Mouse (Mus musculus) hindlimb bud, embryonic 11.5 days (tissue): ENCODE data around the gene Morc4.

Experiments used
- DNase-seq: peaks from one replicate; pipeline ENCODE4 v3.0.0-alpha.2; 2012; ENCODE audit warnings: low read depth, low spot score; ENCODE audit errors: extremely low spot score

Gene Morc4

DNA sequence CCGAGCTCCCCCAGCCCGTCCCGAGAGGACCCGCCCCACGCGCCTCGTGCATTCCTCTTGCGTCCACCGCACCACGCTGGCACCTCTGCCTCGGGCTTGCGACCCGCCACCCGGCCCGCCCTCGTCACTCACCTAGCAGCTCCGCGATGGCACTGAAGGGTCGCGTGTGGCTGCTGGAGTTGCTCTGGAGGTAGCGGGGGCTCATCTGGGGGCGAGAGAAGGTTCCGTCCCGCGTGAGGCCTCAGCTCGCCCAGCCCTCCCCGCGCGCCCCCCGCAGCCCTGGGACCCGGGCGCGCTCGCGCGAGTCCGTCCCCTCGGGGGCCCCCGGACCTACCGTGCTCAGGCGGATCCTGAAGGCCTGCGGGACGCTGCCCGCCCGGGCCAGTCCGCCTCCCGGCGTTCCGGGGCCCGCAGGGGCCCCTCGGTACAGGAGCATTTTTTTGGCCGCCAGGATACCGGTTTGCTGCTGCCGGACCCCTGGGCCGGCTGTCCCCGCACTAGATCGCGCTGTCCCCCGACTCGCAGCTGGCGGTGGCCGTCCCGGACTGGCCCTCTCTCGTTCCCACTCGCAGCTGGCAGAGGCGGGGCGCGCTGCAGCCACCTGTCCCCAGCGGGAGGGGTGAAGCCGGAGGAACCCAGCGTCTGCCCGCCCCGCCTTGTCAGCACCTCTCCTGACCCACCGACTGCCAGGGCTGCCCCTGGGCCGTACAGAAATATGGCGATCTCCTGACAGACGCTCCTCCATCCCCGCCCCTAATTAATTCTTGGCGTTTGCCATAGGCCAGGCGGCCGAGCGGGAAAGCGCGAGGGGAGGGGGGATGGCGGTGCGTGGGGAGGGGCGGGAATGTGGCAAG is at the start of gene Morc4:
TSS of gene Morc4 (minus strand) at position 740 of the 854 bp plus-strand sequence.
- no peak for DNase-seq

DNA sequence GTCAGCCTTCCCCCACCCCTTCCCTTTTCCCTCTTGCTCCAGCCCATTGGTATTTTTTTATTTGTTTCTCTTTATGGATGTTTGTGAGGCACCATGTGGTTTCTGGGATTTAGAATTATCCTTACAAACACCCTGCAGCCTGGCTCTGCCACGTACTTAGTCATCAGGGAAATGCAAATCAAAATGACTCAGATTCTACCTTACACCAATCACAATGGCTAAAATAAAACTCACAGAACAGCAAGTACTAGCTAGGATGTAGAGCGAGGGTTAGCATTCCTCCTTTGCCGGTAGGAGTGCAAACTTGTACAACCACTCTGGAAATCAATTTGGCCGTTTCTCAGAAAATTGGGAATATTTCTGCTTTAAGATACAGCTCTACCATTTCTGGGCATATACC is 49.1 kb upstream of the Morc4 start:
- no peak for DNase-seq

DNA sequence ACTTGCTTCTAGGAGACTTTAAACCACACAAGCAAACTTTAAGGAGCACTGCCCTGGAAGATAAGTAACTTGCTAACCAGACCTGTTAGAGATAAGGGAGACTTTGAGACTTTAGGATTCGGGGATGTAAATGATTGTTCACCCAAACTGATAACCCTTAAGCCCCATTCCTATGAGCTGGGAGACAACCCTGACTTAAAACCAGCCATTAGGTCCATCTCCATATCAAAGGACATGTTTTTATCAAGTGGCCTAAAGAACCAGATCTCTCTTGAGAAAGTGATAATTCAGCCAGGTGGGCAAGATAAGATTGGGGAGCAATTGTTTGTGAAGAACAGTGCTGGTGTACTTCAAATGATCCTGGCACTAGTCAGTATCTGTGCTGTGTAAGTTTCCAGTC is 19.9 kb upstream of the Morc4 start:
- DNase-seq: no peak

DNA sequence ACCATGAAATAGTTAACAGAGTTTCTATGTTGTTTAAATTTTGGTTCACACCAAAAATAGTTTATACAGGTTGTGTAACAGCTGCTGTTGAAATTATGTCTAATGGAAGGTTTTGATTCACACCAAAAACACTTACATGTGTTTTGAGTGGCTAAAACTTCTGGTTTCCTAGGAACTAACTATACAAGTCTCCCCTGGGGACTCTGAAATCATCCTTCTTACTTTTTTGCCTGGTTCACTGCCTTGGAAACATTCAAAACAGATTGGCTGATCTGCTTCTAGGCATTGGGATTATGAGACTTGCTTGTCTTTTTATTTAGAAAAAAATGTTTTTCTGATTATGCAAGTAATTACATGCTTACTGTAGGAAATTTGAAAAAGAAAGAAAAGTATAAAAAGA is 11.7 kb upstream of the Morc4 start:
- no peak for DNase-seq

DNA sequence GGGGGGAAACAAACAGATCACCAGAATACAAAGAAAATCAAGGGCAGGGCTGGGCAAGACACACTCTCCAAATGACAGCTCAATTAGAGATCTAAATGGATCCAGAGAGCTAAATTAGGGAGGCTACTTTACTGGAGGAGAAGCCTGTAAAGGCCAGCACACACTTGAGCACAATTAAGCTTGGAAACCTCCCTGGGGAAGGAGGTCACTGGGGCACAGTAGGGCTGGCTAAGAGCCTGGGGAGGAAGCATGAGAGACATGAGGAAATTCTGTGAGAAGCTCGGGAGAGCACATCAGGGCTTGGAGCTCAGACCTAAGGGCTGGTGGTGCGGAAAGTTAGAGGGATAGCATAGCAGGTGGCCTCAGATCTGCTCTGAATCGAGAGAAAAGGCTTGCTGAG is 6.5 kb upstream of the Morc4 start:
- no peak for DNase-seq

DNA sequence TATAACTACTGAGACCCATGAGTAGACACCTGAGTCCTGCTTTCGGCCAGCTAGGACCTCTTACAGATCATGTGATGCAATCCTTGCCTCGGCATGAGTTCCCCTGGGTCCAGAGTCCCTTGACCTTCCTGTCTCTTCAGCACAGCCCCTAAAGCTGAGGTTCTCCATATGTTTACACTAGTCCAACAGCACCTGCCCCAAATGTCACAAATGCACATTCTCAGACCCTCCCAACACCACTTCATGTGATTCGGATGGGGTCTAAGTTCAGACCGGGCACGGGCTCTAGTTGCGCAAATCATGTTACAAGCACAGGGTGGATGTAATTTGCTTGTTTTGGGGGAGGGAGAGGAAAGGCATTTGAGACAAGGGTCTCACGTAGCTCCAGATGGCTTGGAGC is 5.6 kb upstream of the Morc4 start:
- no peak for DNase-seq

DNA sequence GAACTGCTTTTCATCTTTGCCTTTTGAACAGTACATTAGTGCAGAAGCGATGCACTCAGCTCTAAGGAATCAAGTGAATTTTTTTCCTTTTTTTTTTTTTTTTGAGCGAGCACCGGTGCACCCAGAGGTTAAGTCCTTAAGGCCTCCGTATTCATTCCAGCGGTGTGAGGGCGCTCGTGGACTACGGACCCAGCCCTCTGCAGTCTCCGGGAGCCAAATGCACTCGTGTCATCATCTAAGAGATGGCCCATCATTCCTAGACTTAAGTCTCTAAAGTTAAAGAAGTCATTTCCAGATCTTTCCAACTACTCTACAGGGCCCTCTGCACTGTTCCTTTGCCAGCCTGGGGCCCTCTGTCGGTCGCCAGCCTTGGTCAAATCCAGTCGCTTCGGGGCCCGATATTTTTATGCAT is 1.2 kb downstream of the Morc4 start:
- DNase-seq: no peak

DNA sequence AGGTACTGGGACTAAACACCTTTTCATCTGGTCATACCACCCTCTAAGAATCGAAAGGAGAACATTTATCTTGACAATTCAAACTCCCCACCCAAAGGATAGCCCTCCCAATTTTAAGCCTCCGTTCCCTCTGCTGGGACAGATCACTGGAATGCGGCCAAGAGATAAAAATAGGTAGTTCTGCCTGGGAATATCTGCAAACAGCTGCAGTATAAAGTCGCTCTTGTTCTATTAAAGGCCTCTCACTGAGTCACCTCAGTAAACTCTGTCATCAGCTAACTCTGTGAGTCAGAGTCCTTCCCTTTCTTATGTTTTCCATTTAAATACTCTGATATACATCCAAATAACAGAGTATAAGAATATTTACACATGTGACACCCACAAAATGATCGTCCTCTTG is 12.1 kb downstream of the Morc4 start:
- no peak for DNase-seq

DNA sequence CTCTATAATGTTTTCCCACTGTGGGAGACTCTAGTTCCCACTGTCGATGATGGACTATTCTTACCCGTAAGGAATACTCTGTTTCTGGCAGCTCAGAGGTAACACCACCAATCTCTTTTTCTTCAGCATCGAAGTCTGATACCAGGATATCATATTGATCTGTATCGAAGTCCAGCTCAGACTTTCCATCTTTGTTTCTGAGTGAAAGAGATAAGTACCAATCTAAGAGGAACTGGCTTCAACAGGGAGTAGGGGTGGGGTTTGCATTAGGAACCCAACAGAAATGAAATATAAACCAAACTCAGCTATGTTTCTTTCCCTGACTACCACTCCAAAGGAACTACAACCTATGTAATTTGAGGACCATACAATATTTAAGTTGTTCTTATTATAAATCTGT is 16.7 kb downstream of the Morc4 start:
- no peak for DNase-seq

DNA sequence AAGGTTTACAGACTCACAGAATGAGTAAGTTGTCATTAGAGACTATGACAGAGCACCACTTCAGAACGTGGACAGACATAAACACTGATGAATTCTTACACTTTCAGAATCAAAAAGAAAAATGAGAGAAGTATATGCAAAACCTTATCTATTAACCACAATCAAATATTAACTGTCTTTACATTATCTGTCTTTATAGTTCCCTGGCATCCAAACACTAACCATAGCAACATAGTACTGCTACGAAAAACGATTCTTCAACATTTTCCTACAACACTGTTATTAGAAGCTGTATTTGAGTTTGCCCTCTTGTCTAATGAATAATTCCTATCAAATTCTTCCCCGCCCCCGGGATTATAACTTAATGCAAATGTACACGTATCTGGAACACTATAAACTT is 30.4 kb downstream of the Morc4 start:
- no peak for DNase-seq

DNA sequence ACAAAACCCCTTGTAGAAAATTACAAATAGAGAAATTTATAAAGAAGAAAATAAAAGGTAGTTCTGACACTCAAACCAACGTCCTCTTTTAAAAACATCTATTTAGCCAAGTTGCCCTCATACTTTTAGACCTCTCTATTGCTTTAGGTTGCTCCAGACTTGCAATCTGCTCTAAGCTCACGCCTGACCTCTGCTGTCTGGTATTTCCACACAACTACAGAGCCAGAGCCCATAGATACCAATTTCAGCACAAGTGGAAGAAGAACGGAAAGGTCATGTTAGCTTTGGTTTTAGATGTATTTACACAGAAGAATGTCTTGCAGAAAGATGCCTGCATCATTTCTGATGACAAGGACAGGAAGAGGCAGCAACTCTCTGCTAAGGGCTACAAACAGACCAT is 32.4 kb downstream of the Morc4 start:
- no peak for DNase-seq

DNA sequence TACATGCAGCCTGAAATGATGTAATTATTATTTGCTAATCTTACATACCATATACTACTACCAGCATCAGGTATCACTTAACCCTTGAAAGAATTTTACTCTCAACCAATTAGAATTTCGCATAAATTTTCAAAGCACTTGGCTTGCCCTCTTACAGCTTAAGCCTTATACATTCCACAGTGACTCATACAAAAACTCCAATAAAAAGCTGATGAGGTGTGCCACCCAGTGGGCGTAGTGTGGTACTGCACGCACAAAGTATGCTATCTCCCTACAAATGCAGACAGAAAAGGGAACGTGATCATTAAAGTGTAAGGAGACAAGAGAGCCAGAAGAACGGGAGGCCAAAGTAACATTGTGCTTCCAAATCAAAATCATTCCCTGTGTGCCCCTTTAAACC is 39.0 kb downstream of the Morc4 start:
- DNase-seq: peak; percentile 10

DNA sequence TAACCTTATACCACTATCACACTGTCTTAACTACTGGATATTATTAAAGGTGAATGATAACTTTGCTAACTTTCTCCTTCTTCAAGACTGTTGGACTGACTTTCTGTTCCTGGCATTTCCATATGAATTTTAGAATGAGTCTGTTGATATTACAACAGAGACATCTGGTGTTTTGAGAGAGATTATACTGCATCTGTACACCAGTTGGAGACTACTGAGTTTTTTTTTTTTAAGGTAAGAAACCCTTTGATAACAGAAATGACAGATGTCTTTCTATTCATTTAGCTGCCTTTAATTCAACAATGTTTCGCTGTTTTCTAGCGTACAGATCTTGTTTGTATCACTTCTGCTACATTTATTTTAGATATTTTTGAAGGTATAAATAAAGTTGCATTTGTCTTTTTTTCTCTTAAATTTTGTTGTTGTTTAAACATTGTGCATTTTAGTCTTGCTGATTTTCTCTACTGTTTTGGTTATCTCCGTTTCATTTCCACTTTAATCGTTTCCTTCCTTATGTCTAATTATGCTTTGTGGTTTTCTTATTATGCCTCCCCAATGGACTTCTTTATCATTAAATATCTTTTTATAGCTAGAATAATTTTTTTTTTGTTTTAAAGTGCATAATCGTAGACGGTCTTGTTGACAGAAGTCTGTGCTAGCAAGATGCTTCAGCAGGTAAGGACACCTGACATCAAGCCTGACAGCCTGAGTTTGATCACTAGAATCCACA is 42.9 kb downstream of the Morc4 start:
- DNase-seq: no peak

DNA sequence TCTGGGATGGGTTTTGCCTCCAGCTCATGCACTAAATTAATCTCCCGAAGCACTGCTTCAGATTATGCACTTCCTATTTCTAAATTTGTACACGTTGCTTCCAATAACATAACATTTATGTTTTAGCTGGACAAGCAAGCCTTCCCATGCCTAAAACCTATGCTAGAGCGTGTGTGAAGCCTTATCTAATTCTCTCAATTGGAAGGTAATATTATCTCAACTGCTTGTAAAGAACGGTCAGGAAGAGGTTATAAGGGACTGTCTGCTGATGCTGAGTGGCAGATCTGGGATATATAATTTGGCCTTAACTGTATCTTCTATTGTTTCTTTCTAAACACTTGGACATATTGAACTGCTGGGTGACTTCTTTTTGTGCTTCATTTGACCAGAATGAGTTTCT is 44.6 kb downstream of the Morc4 start:
- DNase-seq: no peak

DNA sequence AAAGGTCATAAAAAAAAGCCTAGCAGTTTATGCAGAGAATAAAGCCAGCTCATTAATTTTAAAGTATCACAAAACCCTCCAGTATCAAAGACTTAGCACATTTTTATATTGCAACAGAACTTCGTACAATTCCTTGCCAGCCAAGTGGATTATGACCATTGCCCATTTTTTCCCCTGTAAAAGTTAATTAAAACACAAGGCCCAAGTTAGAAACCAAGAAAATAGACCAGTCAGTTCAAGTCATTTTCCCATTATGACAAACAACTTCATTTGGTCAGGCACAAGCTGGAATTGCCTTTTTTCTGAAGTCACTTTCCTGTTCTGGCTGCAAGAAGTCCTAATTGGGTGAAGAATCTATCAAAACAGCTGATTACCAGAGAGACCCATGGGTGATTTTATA is 46.1 kb downstream of the Morc4 start:
- DNase-seq: no peak

DNA sequence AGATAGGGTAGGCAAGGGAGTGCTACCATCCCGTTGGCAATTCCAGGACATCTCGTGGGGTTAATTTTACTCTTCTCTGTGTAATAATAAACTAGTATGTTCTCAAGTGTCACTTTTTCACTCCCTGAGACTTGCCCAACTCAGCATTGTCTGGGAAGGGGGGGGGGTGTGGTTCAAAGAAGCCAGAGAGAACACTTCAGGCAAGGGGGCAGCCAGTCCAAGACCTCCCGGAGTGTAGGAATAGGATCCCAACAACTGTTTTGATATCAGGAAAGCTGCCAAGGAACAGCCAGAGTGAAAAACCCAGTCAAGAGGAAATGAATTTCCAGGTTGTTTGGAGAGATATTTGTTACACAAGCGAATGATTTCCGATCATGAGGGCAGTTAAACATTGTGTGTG is 56.3 kb downstream of the Morc4 start:
- DNase-seq: no peak

DNA sequence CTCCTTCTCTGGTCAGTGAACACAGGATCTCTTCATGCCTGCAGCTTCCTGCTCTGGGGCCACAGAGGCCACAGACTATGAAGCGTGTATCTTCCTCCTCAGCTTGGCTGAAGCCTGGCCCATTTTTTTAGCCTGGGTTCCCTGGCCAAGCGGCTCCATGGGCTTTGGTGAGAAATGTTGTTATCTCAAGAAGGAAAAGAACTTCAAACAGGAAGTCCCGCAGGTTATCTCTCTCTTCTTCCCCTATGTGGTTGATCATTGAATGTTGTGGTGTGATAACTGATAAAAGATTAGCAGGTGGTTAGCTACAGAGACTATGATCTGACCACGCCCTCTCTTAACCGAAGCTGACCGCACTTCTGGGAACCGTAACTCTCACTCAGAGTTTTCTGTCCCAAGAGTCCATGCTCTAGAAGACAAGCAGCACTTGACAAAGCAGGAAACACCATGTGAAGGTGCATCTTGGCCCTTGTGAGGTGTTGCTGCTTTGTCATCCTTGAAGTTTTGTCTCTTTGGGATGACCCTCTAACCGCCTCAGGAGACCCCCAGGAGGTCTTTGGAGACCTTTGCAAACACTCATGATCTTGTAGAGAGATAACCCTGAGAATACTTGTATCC is 57.4 kb downstream of the Morc4 start:
- no peak for DNase-seq

DNA sequence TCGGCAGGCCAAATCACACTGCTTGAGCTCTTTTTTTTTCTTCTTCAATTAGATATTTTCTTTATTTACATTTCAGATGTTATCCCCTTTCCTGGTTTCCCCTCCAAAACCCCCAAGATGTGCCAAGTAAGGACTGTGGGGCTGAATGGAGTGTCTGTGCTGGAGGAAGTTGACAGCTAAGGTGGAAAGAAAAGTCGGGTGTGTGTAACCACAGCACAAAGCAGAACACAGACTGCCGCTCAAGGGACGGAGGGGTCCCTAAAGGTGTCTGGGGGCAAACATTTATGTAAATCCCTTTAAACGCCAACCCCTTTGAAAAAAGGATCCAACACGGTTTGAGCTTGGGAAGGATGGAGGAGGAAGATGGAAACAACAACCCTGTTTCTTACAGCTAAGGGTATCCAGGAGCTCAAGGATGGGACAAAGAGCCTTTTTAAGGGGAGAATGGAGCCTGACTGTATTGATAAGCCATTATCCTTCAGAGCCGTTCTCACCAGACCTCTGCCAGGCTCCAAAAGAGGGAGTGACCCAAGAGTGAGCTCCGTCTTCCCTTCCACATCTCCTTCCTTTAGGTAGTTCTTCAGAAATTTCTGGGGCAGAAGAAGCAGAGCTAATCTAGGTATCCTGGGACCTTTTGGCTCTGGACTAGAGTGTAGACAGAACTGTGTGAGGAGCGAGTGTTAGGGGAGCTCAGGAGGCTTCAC is 58.0 kb downstream of the Morc4 start:
- no peak for DNase-seq

DNA sequence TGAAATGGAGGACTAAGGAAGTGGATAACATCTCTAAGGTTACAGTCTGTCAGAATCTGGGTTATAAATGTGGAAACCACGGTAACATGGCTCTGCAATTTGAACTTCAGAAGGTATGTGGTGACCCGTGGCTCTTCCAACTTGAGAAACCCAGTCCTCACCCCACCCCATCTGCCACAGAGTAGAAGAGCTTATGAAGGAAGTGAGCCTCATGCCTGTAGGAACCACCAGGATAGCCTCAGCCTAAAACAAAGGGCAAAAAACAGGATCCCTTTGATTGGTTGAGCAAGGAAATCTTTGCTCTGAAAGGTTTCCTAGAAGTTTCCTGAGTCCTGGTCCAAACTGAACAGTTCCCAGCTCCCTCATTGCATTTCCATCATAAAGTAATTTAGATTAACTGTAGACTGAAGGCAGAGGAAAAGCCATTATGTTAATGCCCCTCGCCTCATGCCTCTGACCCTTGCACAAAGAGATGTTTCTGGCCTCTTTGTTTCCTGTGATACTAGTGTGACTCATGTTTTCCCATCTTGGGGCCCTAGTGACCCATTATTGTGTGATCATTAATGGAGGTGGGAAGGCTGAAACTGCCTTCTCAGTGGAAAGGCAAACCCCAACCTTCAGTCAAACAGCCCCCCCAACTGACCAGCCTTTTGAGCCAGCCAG is 58.7 kb downstream of the Morc4 start:
- no peak for DNase-seq

DNA sequence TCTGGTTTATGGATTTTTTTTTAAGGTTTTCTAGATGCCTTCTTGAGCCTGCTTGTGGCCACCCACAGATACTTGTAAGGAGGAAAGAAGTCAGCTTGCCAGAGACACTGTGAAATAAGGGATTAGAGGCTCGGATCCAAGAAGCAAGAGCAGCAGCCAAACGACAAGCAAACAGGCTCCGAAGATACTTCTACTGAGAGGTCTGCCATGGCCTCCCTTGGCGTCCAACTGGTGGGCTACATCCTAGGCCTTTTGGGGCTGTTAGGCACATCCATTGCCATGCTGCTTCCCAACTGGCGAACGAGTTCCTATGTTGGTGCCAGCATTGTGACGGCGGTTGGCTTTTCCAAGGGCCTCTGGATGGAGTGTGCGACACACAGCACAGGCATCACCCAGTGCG is 63.0 kb downstream of the Morc4 start:
- DNase-seq: no peak

DNA sequence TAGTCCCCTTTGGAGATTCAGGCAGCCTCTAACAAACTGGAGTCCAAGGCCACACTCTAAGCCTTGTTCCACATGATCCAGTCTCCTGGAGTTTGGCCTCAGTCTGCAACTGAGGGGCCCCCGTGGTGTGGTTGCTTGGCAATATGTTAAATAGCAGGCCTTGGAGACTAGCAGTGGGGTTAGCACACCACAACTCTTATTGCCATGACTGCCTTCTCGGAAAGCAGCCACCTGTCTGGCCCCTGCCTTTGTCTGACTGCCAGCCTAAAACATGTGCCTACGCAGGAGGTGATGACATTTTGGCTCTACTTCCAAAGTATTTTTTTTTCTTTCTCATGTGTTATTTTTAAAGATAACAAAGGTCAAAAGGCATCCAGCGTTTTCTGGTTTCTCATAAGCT is 63.4 kb downstream of the Morc4 start:
- DNase-seq: no peak
